Mouse (Mus musculus) embryonic facial prominence, embryonic 15.5 days (tissue): ENCODE measurements at regions not wholly inside any gene's neighbourhood (a gene's known extent, or its start where the extent isn't known, plus 50 kb on each side); places are given as distances from the start of the nearest gene placed in this dataset.

Experiments
- ATAC-seq: fragments of 200-750 bp; cut with Nextera tagmentation; 2 replicates; pipeline ENCODE4 v1.8.0; 2017; ENCODE audit warnings: low read depth, moderate TSS enrichment; ENCODE audit not compliant: insufficient number of reproducible peaks, low FRiP score, low TSS enrichment
- H3K27ac ChIP-seq: fragments of 300-500 bp; sonication (generic); replicated peaks from 2 replicates; pipeline ENCODE4 v1.5.1; 2015; ENCODE audit warnings: mild to moderate bottlenecking, inconsistent platforms
- H3K27me3 ChIP-seq: fragments of 300-500 bp; sonication (generic); 2 replicates; pipeline ENCODE4 v1.6.1; 2015; ENCODE audit warnings: inconsistent platforms
- H3K36me3 ChIP-seq: fragments of 300-500 bp; sonication (generic); 2 replicates; pipeline ENCODE4 v1.6.1; 2015; ENCODE audit warnings: mild to moderate bottlenecking, inconsistent platforms
- H3K4me1 ChIP-seq: fragments of 300-500 bp; sonication (generic); 2 replicates; pipeline ENCODE4 v1.6.1; 2015; ENCODE audit warnings: inconsistent platforms
- H3K4me2 ChIP-seq: fragments of 300-500 bp; sonication (generic); replicated peaks from 2 replicates; pipeline ENCODE4 v1.6.1; 2015; ENCODE audit warnings: mild to moderate bottlenecking, inconsistent platforms
- H3K4me3 ChIP-seq: fragments of 300-500 bp; sonication (generic); replicated peaks from 2 replicates; pipeline ENCODE4 v1.5.1; 2015; ENCODE audit warnings: mild to moderate bottlenecking, inconsistent platforms
- H3K9ac ChIP-seq: fragments of 300-500 bp; sonication (generic); 2 replicates; pipeline ENCODE4 v1.6.1; 2015; ENCODE audit warnings: inconsistent platforms
- H3K9me3 ChIP-seq: fragments of 300-500 bp; sonication (generic); replicated peaks from 2 replicates; pipeline ENCODE4 v1.6.1; 2016; ENCODE audit warnings: inconsistent platforms
- WGBS: fragments of 180-500 bp; shearing (Covaris S2); methylation state at CpG from one replicate; pipeline ENCODE4 v1.1.7; 2015; 5-methylcytosine and 5-hydroxymethylcytosine counted together

- Histone ChIP-seq H3K36me3 (no peaks in the 10 kb centered on the region), H3K9me3 (no peaks in the 10 kb centered on the region), H3K4me1 (no peaks in the 10 kb centered on the region), H3K4me2 (no peak overlapping the region), H3K4me3 (no peak overlapping the region), H3K27ac (no peak overlapping the region), H3K9ac (no peak overlapping the region), H3K27me3 (no peaks in the 10 kb centered on the region)
- 66% methylated on average over 1 of the region's 1 CpGs for WGBS
- ATAC-seq: no peak
Observed at GRCm38 (mm10) chr14:107952076-107952475, 961.9 kb downstream of the Slitrk1 start.

GRCm38 (mm10) chr14:107903717-107904116, 1010.2 kb downstream of the Slitrk1 start:
- Histone ChIP-seq H3K9ac (no peak overlapping the region), H3K4me3 (no peak overlapping the region), H3K27ac (no peak overlapping the region), H3K4me2 (no peak overlapping the region), H3K27me3 (no peaks in the 10 kb centered on the region), H3K4me1 (no peaks in the 10 kb centered on the region), H3K9me3 (no peaks in the 10 kb centered on the region), H3K36me3 (no peaks in the 10 kb centered on the region)
- ATAC-seq: no peak

GRCm38 (mm10) chr14:107901823-107902222, 1012.1 kb downstream of the Slitrk1 start:
- Histone ChIP-seq H3K27me3 (no peaks in the 10 kb centered on the region), H3K4me3 (no peak overlapping the region), H3K9ac (no peak overlapping the region), H3K4me1 (no peaks in the 10 kb centered on the region), H3K4me2 (no peak overlapping the region), H3K9me3 (no peaks in the 10 kb centered on the region), H3K27ac (no peak overlapping the region), H3K36me3 (no peaks in the 10 kb centered on the region)
- WGBS: 45% methylated on average over 1 of the region's 1 CpGs
- ATAC-seq: no peak

- Histone ChIP-seq H3K27me3 (no peaks in the 10 kb centered on the region), H3K27ac (no peak overlapping the region), H3K4me3 (no peak overlapping the region)
Observed at GRCm38 (mm10) chr14:107860895-107861294, 1053.1 kb downstream of the Slitrk1 start.

GRCm38 (mm10) chr14:107849688-107850087, 1064.3 kb downstream of the Slitrk1 start:
- 66% methylated on average over 7 of the region's 7 CpGs for whole genome bisulfite sequencing
- H3K36me3 ChIP-seq: no peaks in the 10 kb centered on the region
- ATAC-seq: no peak

More at GRCm38 (mm10) chr14:107860895-107861294, 1053.1 kb downstream of the Slitrk1 start:
- no peaks in the 10 kb centered on the region for H3K9me3 ChIP-seq
- H3K36me3 ChIP-seq: no peaks in the 10 kb centered on the region
- no peak for ATAC-seq
- H3K4me2 ChIP-seq: no peak overlapping the region
- H3K4me1 ChIP-seq: no peaks in the 10 kb centered on the region
- no peak overlapping the region for H3K9ac ChIP-seq

GRCm38 (mm10) chr14:107845289-107846215, 1068.4 kb downstream of the Slitrk1 start:
- no peak overlapping the region for H3K4me3 ChIP-seq
- WGBS: 84% methylated on average over 3 of the region's 3 CpGs
- no peaks in the 10 kb centered on the region for H3K4me1 ChIP-seq
- no peak overlapping the region for H3K27ac ChIP-seq
- H3K9ac ChIP-seq: no peak overlapping the region
- no peaks in the 10 kb centered on the region for H3K9me3 ChIP-seq
- no peaks in the 10 kb centered on the region for H3K27me3 ChIP-seq
- H3K36me3 ChIP-seq: no peaks in the 10 kb centered on the region
- no peak overlapping the region for H3K4me2 ChIP-seq
- ATAC-seq: no peak

More at GRCm38 (mm10) chr14:107849688-107850087, 1064.3 kb downstream of the Slitrk1 start:
- Histone ChIP-seq H3K27me3 (no peaks in the 10 kb centered on the region), H3K4me2 (no peak overlapping the region), H3K9me3 (no peaks in the 10 kb centered on the region), H3K4me3 (no peak overlapping the region), H3K4me1 (no peaks in the 10 kb centered on the region), H3K9ac (no peak overlapping the region), H3K27ac (no peak overlapping the region)

GRCm38 (mm10) chr14:107844533-107844932, 1069.4 kb downstream of the Slitrk1 start:
- Histone ChIP-seq H3K9ac (no peak overlapping the region), H3K27ac (no peak overlapping the region), H3K4me1 (no peaks in the 10 kb centered on the region), H3K27me3 (no peaks in the 10 kb centered on the region), H3K9me3 (no peaks in the 10 kb centered on the region), H3K36me3 (no peaks in the 10 kb centered on the region), H3K4me2 (no peak overlapping the region), H3K4me3 (no peak overlapping the region)
- WGBS: 84% methylated on average over 2 of the region's 2 CpGs
- no peak for ATAC-seq

GRCm38 (mm10) chr14:107832976-107833375, 1081.0 kb downstream of the Slitrk1 start:
- H3K4me2 ChIP-seq: no peak overlapping the region
- no peaks in the 10 kb centered on the region for H3K36me3 ChIP-seq
- no peak overlapping the region for H3K27ac ChIP-seq
- no peaks in the 10 kb centered on the region for H3K9me3 ChIP-seq
- no peak for ATAC-seq
- no peaks in the 10 kb centered on the region for H3K27me3 ChIP-seq
- no peak overlapping the region for H3K4me3 ChIP-seq
- WGBS: 92% methylated on average over 1 of the region's 1 CpGs
- no peak overlapping the region for H3K9ac ChIP-seq
- H3K4me1 ChIP-seq: no peaks in the 10 kb centered on the region

- no peak overlapping the region for H3K9ac ChIP-seq
- H3K27me3 ChIP-seq: no peaks in the 10 kb centered on the region
- no peak overlapping the region for H3K4me3 ChIP-seq
- H3K27ac ChIP-seq: no peak overlapping the region
- no peaks in the 10 kb centered on the region for H3K36me3 ChIP-seq
- H3K9me3 ChIP-seq: no peaks in the 10 kb centered on the region
- no peak overlapping the region for H3K4me2 ChIP-seq
- ATAC-seq: no peak
- WGBS: 65% methylated on average over 1 of the region's 1 CpGs
- H3K4me1 ChIP-seq: no peaks in the 10 kb centered on the region
Observed at GRCm38 (mm10) chr14:107785242-107785641, 1128.7 kb downstream of the Slitrk1 start.
